Mouse (Mus musculus): ENCODE results near the gene Mecom. TPM values are rescaled to one million over a fixed set of nuclear protein-coding genes. Genes with fewer than 3 reads are reported as not detected.

Gene Mecom
- polyA plus RNA-seq, 1 experiment, result 0.47 TPM

GRCm38 (mm10) chr3:30220701-30221412 lies 327.0 kb downstream of the Mecom start:
- Histone ChIP-seq H3K4me1 (ENCODE audit: control insufficient read depth, insufficient read depth, insufficient read length) (no peaks in the 10 kb centered on the region), H3K4me3 (ENCODE audit: extremely low read depth, insufficient read depth, insufficient read length) (no peak overlapping the region), H3K36me3 (ENCODE audit: control insufficient read depth, insufficient read depth, low read length) (no peaks in the 10 kb centered on the region), H3K27ac (ENCODE audit: insufficient read depth, low read length) (no peak overlapping the region), H3K27me3 (ENCODE audit: control insufficient read depth, insufficient read depth, low read length) (no peaks in the 10 kb centered on the region)
- TF ChIP-seq POLR2A (IDR thresholded peaks at IDR 0.05; ENCODE audit: low read depth, low read length), result no peak
- TF ChIP-seq CTCF (IDR thresholded peaks at IDR 0.05; ENCODE audit: extremely low read depth, insufficient read depth, insufficient read length, insufficient replicate concordance), result no peak
- DNase-seq (ENCODE audit: low read depth in 1 of 2, low spot score in 2 of 2), result no peak
- 92% methylated on average over 19 of the region's 19 CpGs for WGBS

DNA sequence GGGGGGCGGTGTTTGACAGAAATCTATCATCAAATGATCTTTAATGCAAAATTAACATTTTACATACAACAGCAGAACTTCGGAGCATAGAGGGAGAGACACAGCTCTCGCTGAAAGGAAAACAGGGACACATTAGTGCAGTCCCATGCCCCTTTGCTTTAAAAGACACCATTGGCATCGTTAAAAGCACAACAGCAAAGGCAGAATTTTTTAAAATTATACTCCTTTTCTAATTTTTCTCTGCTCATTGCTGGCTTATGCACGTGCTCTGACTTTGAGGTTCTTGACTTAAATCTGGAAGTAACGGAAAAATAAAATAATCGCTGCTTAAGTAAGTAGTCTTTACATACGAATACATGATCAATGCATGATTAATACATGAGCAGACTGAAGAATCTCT lies 327.9 kb downstream of the Mecom start:
- DNase-seq (ENCODE audit: low read depth in 1 of 2, low spot score in 2 of 2), result no peak
- H3K4me3 ChIP-seq (ENCODE audit: extremely low read depth, insufficient read depth, insufficient read length), result no peak overlapping the region
- H3K36me3 ChIP-seq (ENCODE audit: control insufficient read depth, insufficient read depth, low read length), result no peaks in the 10 kb centered on the region
- TF ChIP-seq POLR2A (IDR thresholded peaks at IDR 0.05; ENCODE audit: low read depth, low read length) (no peak), CTCF (IDR thresholded peaks at IDR 0.05; ENCODE audit: extremely low read depth, insufficient read depth, insufficient read length, insufficient replicate concordance) (no peak)
- 79% methylated on average over 8 of the region's 8 CpGs for WGBS
- no peaks in the 10 kb centered on the region for H3K4me1 ChIP-seq (ENCODE audit: control insufficient read depth, insufficient read depth, insufficient read length)
- H3K27me3 ChIP-seq (ENCODE audit: control insufficient read depth, insufficient read depth, low read length), result no peaks in the 10 kb centered on the region
- no peak overlapping the region for H3K27ac ChIP-seq (ENCODE audit: insufficient read depth, low read length)

DNA sequence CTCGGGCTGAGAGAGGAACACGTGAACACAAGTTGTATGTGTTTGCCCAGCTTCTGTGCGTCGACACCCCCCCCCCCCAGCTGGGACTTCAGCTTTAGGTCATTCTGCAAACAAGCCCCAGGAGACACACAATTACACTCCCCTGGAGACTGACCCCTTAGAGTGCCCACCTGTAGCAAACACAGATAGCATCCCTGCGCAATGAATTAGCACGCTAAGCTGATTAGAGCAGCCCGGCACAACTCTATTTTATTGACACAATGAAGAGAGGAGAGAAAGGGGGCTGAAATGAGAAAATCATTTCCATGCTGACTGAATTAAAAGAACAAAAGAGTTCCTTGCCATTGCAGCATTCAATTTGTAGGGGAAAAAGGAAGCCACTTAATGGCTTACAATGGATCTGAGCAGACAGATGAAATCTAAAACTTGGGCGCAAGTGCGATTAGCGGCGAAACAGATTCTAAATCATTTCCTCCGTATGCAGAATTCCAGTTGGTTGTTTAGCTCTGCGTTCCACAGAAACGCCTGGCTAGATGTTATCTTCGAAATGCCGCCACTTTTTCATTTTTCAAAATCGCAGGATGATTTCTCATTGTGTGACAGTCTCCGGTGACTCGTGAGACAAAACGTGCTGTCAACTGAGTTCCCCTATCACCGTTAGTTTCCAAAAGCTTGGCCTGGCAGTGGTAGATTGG lies 328.5 kb downstream of the Mecom start:
- TF ChIP-seq POLR2A (IDR thresholded peaks at IDR 0.05; ENCODE audit: low read depth, low read length) (no peak), CTCF (IDR thresholded peaks at IDR 0.05; ENCODE audit: extremely low read depth, insufficient read depth, insufficient read length, insufficient replicate concordance) (no peak)
- WGBS, result 73% methylated on average over 21 of the region's 21 CpGs
- Histone ChIP-seq H3K27me3 (ENCODE audit: control insufficient read depth, insufficient read depth, low read length) (no peaks in the 10 kb centered on the region), H3K27ac (ENCODE audit: insufficient read depth, low read length) (no peak overlapping the region), H3K4me3 (ENCODE audit: extremely low read depth, insufficient read depth, insufficient read length) (no peak overlapping the region), H3K36me3 (ENCODE audit: control insufficient read depth, insufficient read depth, low read length) (no peaks in the 10 kb centered on the region), H3K4me1 (ENCODE audit: control insufficient read depth, insufficient read depth, insufficient read length) (no peaks in the 10 kb centered on the region)
- no peak for DNase-seq (ENCODE audit: low read depth in 1 of 2, low spot score in 2 of 2)

GRCm38 (mm10) chr3:30214607-30215006 lies 333.2 kb downstream of the Mecom start:
- Histone ChIP-seq H3K27me3 (ENCODE audit: control insufficient read depth, insufficient read depth, low read length) (no peaks in the 10 kb centered on the region), H3K27ac (ENCODE audit: insufficient read depth, low read length) (no peak overlapping the region), H3K4me1 (ENCODE audit: control insufficient read depth, insufficient read depth, insufficient read length) (no peaks in the 10 kb centered on the region), H3K36me3 (ENCODE audit: control insufficient read depth, insufficient read depth, low read length) (no peaks in the 10 kb centered on the region), H3K4me3 (ENCODE audit: extremely low read depth, insufficient read depth, insufficient read length) (no peak overlapping the region)
- DNase-seq (ENCODE audit: low read depth in 1 of 2, low spot score in 2 of 2), result no peak
- TF ChIP-seq CTCF (IDR thresholded peaks at IDR 0.05; ENCODE audit: extremely low read depth, insufficient read depth, insufficient read length, insufficient replicate concordance) (no peak), POLR2A (IDR thresholded peaks at IDR 0.05; ENCODE audit: low read depth, low read length) (no peak)
- WGBS, result 74% methylated on average over 4 of the region's 4 CpGs

DNA sequence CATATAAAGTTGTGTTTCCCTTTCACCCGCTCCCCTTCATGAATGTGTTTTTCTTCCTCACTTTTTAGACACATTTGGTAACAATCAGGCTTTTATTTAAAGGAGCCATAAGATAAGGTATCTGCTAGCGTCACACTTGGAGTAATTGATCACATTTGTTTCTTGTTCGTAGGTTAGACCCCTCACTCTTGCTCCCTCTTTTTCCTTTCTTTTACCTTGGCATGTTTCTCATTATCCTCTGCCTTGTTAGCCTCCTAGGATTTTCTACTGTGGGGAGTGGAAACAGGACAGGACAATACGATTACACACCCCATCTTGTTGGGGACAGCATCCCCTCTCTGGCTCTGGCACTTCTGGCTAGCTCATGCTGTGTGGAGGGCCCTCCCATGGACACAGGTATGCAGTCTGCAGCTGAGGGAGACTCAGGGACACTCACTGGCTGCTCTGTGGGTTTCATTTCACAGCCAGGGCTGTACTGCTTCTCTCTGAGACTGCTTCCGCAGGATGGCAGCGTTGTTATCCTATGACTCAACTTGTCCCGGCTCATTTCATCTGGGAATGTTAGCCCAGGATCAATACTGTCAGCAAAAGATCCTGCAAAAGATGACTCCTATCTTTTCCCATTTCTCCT lies 334.2 kb downstream of the Mecom start:
- Histone ChIP-seq H3K27ac (ENCODE audit: insufficient read depth, low read length) (no peak overlapping the region), H3K4me3 (ENCODE audit: extremely low read depth, insufficient read depth, insufficient read length) (no peak overlapping the region), H3K27me3 (ENCODE audit: control insufficient read depth, insufficient read depth, low read length) (no peaks in the 10 kb centered on the region), H3K4me1 (ENCODE audit: control insufficient read depth, insufficient read depth, insufficient read length) (no peaks in the 10 kb centered on the region), H3K36me3 (ENCODE audit: control insufficient read depth, insufficient read depth, low read length) (no peaks in the 10 kb centered on the region)
- no peak for DNase-seq (ENCODE audit: low read depth in 1 of 2, low spot score in 2 of 2)
- 85% methylated on average over 7 of the region's 7 CpGs for WGBS
- TF ChIP-seq POLR2A (IDR thresholded peaks at IDR 0.05; ENCODE audit: low read depth, low read length), result no peak
- no peak for TF ChIP-seq CTCF (IDR thresholded peaks at IDR 0.05; ENCODE audit: extremely low read depth, insufficient read depth, insufficient read length, insufficient replicate concordance)

DNA sequence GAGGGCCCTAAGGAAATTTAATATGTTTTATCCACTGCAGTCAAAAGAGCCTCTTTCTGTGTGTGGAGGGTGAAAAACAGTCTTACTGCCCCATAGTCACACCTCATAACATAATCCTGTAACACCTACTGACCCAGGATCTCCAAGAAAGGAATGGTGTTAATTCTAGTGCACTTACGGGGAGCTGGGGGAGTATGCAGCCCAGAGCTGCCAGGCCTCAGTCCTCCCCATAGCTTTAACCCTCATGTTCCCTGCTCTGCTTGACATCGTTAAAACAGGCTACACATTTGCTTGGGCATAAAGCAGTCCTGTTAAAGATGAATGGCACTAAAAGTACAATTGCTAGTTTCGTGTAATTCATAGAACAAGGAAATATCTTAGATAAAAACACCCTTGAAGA lies 335.0 kb downstream of the Mecom start:
- no peak for DNase-seq (ENCODE audit: low read depth in 1 of 2, low spot score in 2 of 2)
- no peaks in the 10 kb centered on the region for H3K27me3 ChIP-seq (ENCODE audit: control insufficient read depth, insufficient read depth, low read length)
- no peak overlapping the region for H3K27ac ChIP-seq (ENCODE audit: insufficient read depth, low read length)
- no peak for TF ChIP-seq POLR2A (IDR thresholded peaks at IDR 0.05; ENCODE audit: low read depth, low read length)
- no peak for TF ChIP-seq CTCF (IDR thresholded peaks at IDR 0.05; ENCODE audit: extremely low read depth, insufficient read depth, insufficient read length, insufficient replicate concordance)
- WGBS, result 86% methylated on average over 3 of the region's 3 CpGs
- no peaks in the 10 kb centered on the region for H3K36me3 ChIP-seq (ENCODE audit: control insufficient read depth, insufficient read depth, low read length)
- no peaks in the 10 kb centered on the region for H3K4me1 ChIP-seq (ENCODE audit: control insufficient read depth, insufficient read depth, insufficient read length)
- H3K4me3 ChIP-seq (ENCODE audit: extremely low read depth, insufficient read depth, insufficient read length), result no peak overlapping the region
